Mouse (Mus musculus) midbrain, embryonic 15.5 days (tissue): ENCODE measurements around the gene Micu1. TPM values are rescaled to one million over a fixed set of nuclear protein-coding genes. Genes with fewer than 3 reads are reported as not detected.

ENCODE experiments used
- ATAC-seq: fragments of 200-750 bp; cut with Nextera tagmentation; replicated peaks from 2 replicates; pipeline ENCODE4 v1.8.0; 2017; ENCODE audit warnings: moderate TSS enrichment
- H3K27ac ChIP-seq: fragments of 300-500 bp; sonication (generic); 2 replicates; pipeline ENCODE4 v1.5.1; 2015; ENCODE audit warnings: mild to moderate bottlenecking, inconsistent platforms
- H3K27me3 ChIP-seq: fragments of 300-500 bp; sonication (generic); replicated peaks from 2 replicates; pipeline ENCODE4 v1.6.1; 2015; ENCODE audit warnings: inconsistent platforms
- H3K36me3 ChIP-seq: fragments of 300-500 bp; sonication (generic); replicated peaks from 2 replicates; pipeline ENCODE4 v1.6.1; 2015; ENCODE audit warnings: inconsistent platforms
- H3K4me1 ChIP-seq: fragments of 300-500 bp; sonication (generic); 2 replicates; pipeline ENCODE4 v1.6.1; 2015; ENCODE audit warnings: inconsistent platforms
- H3K4me2 ChIP-seq: fragments of 300-500 bp; sonication (generic); 2 replicates; pipeline ENCODE4 v1.6.1; 2015; ENCODE audit warnings: inconsistent platforms, mild to moderate bottlenecking, moderate library complexity
- H3K4me3 ChIP-seq: fragments of 300-500 bp; sonication (generic); 2 replicates; pipeline ENCODE4 v1.5.1; 2015; ENCODE audit warnings: mild to moderate bottlenecking, inconsistent platforms
- H3K9ac ChIP-seq: fragments of 300-500 bp; sonication (generic); 2 replicates; pipeline ENCODE4 v1.6.1; 2015; ENCODE audit warnings: mild to moderate bottlenecking, inconsistent platforms
- H3K9me3 ChIP-seq: fragments of 300-500 bp; sonication (generic); 2 replicates; pipeline ENCODE4 v1.6.1; 2016; ENCODE audit warnings: inconsistent platforms
- WGBS: fragments of 180-500 bp; shearing (Covaris S2); methylation state at CpG from one replicate; pipeline ENCODE4 v1.1.7; 2015; ENCODE audit warnings: mixed read lengths; 5-methylcytosine and 5-hydroxymethylcytosine counted together
- polyA plus RNA-seq: library from polyadenylated mRNA; unstranded; fragments of >200 nt; fragmentation: Nextera tagmentation; extraction: Ambion mirVana; gene quantifications from 2 replicates; pipeline ENCODE4 v1.2.1, GENCODE M21; 2015

The Micu1 gene
- polyA plus RNA-seq, 1 experiment from 2014 or later, result 76.3 TPM

DNA sequence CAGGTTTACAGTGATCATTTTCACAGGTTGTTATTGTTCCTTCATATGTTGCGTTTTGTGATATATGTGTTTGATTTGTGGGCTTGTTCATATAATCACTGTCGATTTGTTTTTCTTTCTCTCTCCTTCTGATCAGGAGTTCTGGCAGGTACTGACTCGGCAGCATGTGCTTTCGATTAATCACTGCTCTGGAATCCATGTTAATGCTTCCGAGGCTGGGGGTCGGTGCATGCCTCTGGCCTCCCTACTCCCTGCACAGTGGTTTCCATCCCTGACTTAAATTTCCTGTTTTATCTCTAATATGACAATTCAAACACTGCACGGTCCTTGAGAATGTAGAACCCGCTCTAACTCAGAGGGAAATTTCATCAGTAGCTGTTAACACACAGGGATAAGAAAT is 54.3 kb downstream of the Micu1 start:
- WGBS, result 62% methylated on average over 8 of the region's 8 CpGs
- no peak overlapping the region for H3K27ac ChIP-seq
- H3K9ac ChIP-seq, result no peak overlapping the region
- H3K4me3 ChIP-seq, result no peak overlapping the region
- H3K36me3 ChIP-seq, result no peaks in the 10 kb centered on the region
- H3K4me2 ChIP-seq, result no peak overlapping the region
- no peaks in the 10 kb centered on the region for H3K4me1 ChIP-seq
- no peaks in the 10 kb centered on the region for H3K27me3 ChIP-seq
- no peak for ATAC-seq
- H3K9me3 ChIP-seq, result no peaks in the 10 kb centered on the region

DNA sequence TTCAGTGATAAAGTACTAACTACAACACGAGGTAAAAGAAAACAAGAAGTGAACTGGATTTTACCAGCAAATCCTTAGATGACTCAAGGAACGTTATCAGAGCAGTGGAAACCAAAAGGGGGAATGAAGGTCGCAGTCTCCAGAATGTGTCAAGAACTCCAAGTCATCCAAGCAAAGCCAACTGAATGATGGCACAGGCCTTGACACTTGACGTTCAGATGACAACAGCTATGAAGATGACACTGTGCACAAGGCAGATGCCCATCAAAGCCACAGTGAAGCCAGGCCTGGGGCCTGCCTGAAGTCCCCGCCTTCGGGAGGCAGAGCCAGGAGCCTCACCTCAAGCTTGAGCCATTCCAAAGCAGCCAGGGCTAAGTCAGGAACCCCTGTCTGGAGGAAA is 62.5 kb downstream of the Micu1 start:
- Histone ChIP-seq H3K9ac (no peak overlapping the region), H3K4me1 (no peaks in the 10 kb centered on the region), H3K4me3 (no peak overlapping the region), H3K27me3 (no peaks in the 10 kb centered on the region), H3K9me3 (no peaks in the 10 kb centered on the region), H3K36me3 (no peaks in the 10 kb centered on the region), H3K4me2 (no peak overlapping the region), H3K27ac (no peak overlapping the region)
- no peak for ATAC-seq
- 97% methylated on average over 6 of the region's 6 CpGs for WGBS

DNA sequence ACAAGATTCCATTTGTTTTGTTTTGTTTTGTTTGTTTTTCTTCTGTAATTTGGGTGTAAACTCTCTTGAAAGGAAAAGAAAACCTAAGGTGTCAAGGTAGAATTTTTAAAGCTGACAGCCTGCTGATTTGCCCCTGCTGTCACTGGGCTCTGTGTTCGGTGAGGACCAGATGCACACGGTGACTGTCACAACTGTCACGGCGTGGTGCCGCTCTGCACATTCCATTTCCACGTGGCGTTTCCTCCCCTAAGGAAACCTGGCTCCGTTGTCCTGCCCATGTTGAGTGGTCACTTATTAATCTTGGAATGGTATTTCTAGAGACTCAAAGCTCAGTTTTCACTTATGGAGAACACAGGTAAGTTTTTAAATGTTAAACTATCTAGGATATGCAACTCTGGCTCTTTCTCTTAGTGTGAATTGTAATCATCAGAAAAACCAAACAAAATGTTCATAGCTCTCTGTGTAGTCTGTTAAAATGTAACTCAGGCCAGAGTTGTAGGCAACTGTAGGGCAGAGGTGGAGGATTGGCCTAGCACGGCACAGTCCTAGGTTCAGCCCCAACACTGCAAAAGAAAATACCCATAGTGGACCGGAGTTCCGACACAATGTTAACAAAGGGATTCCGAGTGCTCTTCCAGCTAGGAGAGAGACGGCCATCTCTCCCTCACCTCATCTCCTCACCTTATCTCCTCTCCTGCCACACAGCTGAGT is 66.2 kb downstream of the Micu1 start:
- no peaks in the 10 kb centered on the region for H3K36me3 ChIP-seq
- no peaks in the 10 kb centered on the region for H3K27me3 ChIP-seq
- 74% methylated on average over 13 of the region's 13 CpGs for WGBS
- H3K4me1 ChIP-seq, result peaks cover 13% of the 10 kb centered on the region
- ATAC-seq, result no peak
- no peak overlapping the region for H3K9ac ChIP-seq
- no peak overlapping the region for H3K4me3 ChIP-seq
- no peak overlapping the region for H3K4me2 ChIP-seq
- no peaks in the 10 kb centered on the region for H3K9me3 ChIP-seq
- no peak overlapping the region for H3K27ac ChIP-seq

DNA sequence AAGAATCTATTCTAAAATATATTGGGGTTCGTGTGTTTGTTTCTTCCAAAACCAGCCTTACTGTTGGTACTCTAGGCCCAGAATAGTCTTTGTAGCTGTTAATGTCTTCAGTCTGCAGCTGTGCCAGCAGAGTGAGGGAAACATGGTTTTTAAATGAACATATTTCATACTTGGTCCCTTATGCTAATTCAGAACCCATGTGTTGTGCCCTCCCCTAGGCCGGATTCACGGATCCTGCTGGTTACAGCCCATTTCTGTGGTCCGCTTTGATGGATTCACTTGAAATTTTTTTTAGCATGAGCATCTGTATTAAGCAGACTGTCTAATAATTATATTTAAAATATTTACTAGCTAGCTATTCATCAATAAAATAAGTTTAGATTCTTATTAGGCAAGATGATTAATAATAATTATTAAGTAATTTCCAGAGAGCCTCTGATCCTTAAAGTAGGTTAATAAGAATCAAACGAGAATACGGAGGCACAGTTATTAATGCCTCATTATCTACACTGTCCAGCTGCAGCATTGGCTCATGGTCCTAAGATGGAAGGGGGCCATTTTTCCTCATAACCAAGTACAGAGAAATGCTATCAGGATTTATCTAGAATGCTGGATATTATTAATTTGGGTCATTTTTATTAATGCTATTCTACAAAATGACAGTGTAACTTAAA is 69.2 kb downstream of the Micu1 start:
- H3K9ac ChIP-seq, result no peak overlapping the region
- no peaks in the 10 kb centered on the region for H3K36me3 ChIP-seq
- no peaks in the 10 kb centered on the region for H3K27me3 ChIP-seq
- no peak overlapping the region for H3K4me2 ChIP-seq
- H3K27ac ChIP-seq, result peak overlapping the region; percentile 26
- peaks cover 24% of the 10 kb centered on the region for H3K4me1 ChIP-seq
- no peaks in the 10 kb centered on the region for H3K9me3 ChIP-seq
- no peak overlapping the region for H3K4me3 ChIP-seq
- 50% methylated on average over 6 of the region's 6 CpGs for WGBS
- peak; percentile 54; the same call in 1 of the 2 replicates for ATAC-seq

DNA sequence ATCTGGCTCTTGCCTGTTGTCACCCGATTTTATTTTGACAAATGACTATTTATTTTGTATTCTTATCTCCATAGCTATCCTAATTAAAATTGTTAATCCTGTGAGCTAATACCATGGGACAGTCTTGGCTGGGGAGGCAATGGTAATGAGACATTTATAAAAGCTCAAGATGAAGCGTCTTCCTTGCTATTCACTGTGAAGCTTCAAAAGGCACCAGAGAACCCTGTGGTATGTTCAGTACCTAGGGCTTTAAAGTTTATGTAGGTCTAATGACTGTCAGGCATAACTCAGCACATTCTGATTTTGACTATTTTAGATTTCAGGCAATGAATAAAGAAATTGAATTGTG is 69.7 kb downstream of the Micu1 start:
- Histone ChIP-seq H3K9ac (no peak overlapping the region), H3K27ac (0 out of 2 replicates have a peak overlapping the region, but pooled peaks have one; percentile 26), H3K4me1 (peaks cover 24% of the 10 kb centered on the region), H3K9me3 (no peaks in the 10 kb centered on the region), H3K4me2 (no peak overlapping the region), H3K4me3 (no peak overlapping the region), H3K36me3 (no peaks in the 10 kb centered on the region), H3K27me3 (no peaks in the 10 kb centered on the region)
- WGBS, result 42% methylated on average over 2 of the region's 2 CpGs
- peak; percentile 64 for ATAC-seq

DNA sequence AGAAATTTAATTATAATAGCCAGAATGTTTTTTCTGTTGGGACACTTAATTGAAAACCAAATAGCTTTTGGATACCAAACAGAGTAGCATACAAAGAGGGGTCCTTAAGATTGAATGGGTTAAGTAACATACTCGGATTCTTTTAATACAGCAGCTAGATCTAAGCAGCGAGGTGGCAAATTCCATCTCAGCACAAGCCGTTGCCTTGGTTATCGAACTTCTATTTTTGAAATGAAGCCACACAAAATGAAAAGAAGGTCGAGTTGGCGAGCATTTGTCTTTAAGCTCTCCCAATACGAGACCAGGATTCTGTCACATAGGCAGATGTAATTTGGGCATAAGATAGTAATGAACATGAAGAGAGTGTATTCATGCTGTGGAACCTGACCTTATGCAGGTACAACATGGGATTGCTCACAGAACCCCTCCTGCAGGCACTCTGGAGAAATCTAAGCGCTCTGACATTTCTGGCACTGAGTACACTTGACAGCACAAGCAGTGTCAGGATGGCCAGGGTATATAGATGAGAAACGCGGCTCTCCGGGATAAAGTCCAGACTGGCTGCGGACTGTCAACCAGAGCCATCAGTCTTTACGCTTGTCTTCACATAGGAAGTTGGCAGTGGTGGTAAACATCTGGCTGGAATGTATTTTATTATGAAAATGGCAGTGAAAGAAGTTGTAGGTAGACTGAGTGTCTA is 71.3 kb downstream of the Micu1 start:
- ATAC-seq, result no peak
- 0 out of 2 replicates have a peak overlapping the region, but pooled peaks have one; percentile 21 for H3K27ac ChIP-seq

DNA sequence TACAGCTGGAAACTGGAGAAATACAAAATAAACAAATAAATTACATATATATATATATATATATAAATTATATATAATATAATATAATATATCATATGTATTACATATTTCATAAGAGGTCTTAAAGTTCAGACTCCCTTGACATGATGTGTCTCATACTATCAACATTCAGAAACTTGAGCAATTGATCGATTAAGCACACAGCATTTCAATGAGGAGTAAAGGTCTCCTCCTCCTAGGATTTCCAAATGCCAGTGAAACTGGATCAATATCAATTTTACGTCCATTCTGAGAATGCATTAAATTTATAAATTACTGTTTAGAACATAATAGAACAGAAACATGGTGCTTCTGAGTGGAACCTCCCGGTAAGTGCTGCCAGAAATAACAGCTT is 71.9 kb downstream of the Micu1 start:
- H3K27ac ChIP-seq, result no peak overlapping the region

More for the DNA sequence above, 71.3 kb downstream of the Micu1 start:
- 33% methylated on average over 13 of the region's 13 CpGs for WGBS
- no peaks in the 10 kb centered on the region for H3K27me3 ChIP-seq
- 0 out of 2 replicates have a peak overlapping the region, but pooled peaks have one; percentile 11 for H3K4me2 ChIP-seq
- no peak overlapping the region for H3K9ac ChIP-seq
- H3K4me3 ChIP-seq, result no peak overlapping the region
- H3K36me3 ChIP-seq, result no peaks in the 10 kb centered on the region
- no peaks in the 10 kb centered on the region for H3K9me3 ChIP-seq
- H3K4me1 ChIP-seq, result peaks cover 27% of the 10 kb centered on the region

DNA sequence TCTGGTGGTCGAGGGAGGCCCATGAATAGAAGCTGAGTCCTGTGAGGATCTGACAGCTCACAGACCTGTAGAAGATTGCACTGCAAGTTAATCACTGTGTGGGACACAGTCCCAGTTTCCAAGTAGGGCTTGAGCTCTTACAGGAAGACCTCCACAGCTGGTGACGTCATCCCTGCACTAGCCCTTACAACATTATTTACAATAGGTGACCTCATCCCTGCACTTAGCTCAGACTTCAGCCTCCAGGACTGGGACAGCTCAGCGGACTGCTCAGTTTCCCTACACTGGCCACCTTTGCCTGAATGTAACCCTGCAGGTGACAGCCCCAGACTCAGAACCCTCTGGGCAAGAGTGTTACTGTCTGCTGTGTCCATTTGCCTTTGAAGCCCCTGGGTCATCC is 75.0 kb downstream of the Micu1 start:
- Histone ChIP-seq H3K27ac (no peak overlapping the region), H3K9me3 (no peaks in the 10 kb centered on the region), H3K9ac (no peak overlapping the region), H3K27me3 (no peaks in the 10 kb centered on the region), H3K4me3 (no peak overlapping the region), H3K36me3 (no peaks in the 10 kb centered on the region), H3K4me1 (peaks cover 28% of the 10 kb centered on the region), H3K4me2 (no peak overlapping the region)
- no peak for ATAC-seq
- WGBS, result 86% methylated on average over 3 of the region's 3 CpGs

More for the DNA sequence above, 71.9 kb downstream of the Micu1 start:
- no peak overlapping the region for H3K4me2 ChIP-seq
- no peaks in the 10 kb centered on the region for H3K36me3 ChIP-seq
- H3K9me3 ChIP-seq, result no peaks in the 10 kb centered on the region
- 76% methylated on average over 3 of the region's 3 CpGs for WGBS
- H3K4me3 ChIP-seq, result no peak overlapping the region
- H3K27me3 ChIP-seq, result no peaks in the 10 kb centered on the region
- ATAC-seq, result no peak
- no peak overlapping the region for H3K9ac ChIP-seq
- peaks cover 27% of the 10 kb centered on the region for H3K4me1 ChIP-seq

DNA sequence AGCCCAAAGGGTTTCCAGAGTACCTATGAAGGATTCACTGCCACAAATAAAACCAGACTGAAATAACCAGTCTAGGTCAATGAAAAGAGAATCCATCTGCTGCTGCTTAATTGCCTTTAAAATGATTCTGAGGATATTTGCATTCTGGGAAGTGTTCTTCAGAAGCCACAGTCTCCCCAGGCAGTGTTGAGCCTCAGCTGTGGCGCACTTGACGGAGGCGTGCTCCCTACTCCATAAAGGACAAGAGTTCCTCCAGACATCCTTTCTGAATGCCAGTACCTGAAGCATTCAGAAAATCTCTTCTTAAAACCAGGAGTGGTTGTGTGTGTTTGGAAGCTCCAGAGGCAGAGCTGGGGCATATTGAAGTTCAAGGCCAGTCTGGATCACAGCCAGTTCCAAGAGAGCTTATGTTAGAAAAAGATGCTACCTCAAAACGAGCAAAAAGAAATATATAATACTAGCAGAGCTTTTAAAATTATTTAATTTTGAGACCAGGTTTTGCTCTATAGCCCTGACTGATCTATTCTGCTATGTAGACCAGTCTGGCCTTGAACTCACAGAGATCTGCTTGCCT is 75.9 kb downstream of the Micu1 start:
- no peaks in the 10 kb centered on the region for H3K9me3 ChIP-seq
- no peak for ATAC-seq
- peaks cover 21% of the 10 kb centered on the region for H3K4me1 ChIP-seq
- H3K9ac ChIP-seq, result no peak overlapping the region
- H3K4me2 ChIP-seq, result no peak overlapping the region
- no peak overlapping the region for H3K27ac ChIP-seq
- WGBS, result 67% methylated on average over 4 of the region's 4 CpGs
- no peaks in the 10 kb centered on the region for H3K36me3 ChIP-seq
- no peaks in the 10 kb centered on the region for H3K27me3 ChIP-seq
- H3K4me3 ChIP-seq, result no peak overlapping the region

DNA sequence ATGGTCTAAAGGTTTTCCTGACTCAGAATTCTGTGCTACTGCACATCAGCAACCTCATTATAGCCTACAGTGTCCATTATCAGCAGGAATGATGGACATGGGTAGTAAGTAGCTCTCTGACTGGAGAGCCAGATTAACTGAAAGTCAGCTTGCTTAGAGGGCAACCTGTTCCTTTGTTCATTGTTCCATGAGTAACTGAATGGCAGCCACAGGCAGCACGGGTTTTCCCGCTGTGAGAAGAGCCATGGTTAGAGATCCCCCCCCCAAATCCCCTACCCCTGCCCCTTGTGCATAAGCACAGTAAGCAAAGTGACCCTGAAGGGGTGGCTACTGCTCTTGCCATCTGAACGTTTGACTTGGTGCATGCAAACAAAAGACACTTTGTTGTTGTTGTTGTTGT is 78.4 kb downstream of the Micu1 start:
- H3K9me3 ChIP-seq, result no peaks in the 10 kb centered on the region
- H3K9ac ChIP-seq, result no peak overlapping the region
- H3K27me3 ChIP-seq, result no peaks in the 10 kb centered on the region
- 11% methylated on average over 3 of the region's 3 CpGs for WGBS
- no peaks in the 10 kb centered on the region for H3K36me3 ChIP-seq
- H3K4me2 ChIP-seq, result no peak overlapping the region
- no peak for ATAC-seq
- H3K27ac ChIP-seq, result no peak overlapping the region
- H3K4me1 ChIP-seq, result peaks cover 8% of the 10 kb centered on the region; the same call in 1 of the 2 replicates
- H3K4me3 ChIP-seq, result no peak overlapping the region

DNA sequence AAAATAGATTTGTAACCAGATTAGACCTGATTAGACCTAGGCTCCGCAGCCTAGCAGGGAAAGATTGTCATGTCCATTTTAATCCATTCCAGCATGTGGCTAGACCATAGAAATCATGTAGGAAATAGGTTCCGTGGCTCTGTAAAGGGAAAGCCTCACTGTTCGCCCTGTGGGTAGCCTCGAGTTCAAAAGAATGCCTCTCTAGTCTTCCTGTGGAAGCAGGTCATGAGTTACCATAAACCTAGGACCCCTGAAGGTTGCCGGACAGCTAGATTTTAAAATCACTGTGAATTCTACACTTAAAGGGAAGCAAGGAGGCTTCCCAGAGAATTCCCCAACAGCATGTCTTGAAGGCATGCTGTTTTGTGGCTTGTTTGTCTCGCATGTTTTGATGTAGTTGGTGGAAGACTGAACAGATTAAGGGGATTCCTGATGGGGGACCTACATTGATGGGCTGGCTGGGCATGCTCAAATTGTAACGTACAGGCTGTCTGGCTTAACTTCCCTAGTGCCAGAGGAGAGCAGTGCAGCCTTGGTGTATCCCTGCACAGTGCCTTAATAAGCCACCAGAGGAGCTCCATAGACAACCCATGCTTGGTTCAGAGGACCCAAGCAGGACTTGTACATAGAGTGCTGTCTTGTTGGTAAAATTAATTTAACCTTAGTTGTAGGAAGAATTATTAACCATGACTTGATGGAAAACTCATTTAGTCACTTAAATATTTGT is 79.1 kb downstream of the Micu1 start:
- peaks cover 11% of the 10 kb centered on the region; the same call in 1 of the 2 replicates for H3K4me1 ChIP-seq
- 48% methylated on average over 7 of the region's 7 CpGs for WGBS
- H3K9me3 ChIP-seq, result no peaks in the 10 kb centered on the region
- peak overlapping the region; percentile 52; the same call in 1 of the 2 replicates for H3K27ac ChIP-seq
- no peaks in the 10 kb centered on the region for H3K27me3 ChIP-seq
- peak; percentile 65; the same call in 1 of the 2 replicates for ATAC-seq
- no peaks in the 10 kb centered on the region for H3K36me3 ChIP-seq
- no peak overlapping the region for H3K4me2 ChIP-seq
- H3K9ac ChIP-seq, result no peak overlapping the region
- H3K4me3 ChIP-seq, result no peak overlapping the region
